Mouse (Mus musculus) spleen, postnatal 0 days (tissue): Measurements from ENCODE around the gene Mysm1. TPM values are rescaled to one million over a fixed set of nuclear protein-coding genes. Genes with fewer than 3 reads are reported as not detected.

ENCODE experiments used
- polyA plus RNA-seq: library from polyadenylated mRNA; unstranded; fragments of >200 nt; fragmentation: Nextera tagmentation; extraction: Ambion mirVana; gene quantifications from 2 replicates; pipeline ENCODE4 v1.2.1, GENCODE M21; 2015

Gene Mysm1
- 14.4 TPM in 2 replicates for polyA plus RNA-seq

GRCm38 (mm10) chr4:94978590-94979499 lies at the start of gene Mysm1:
Gene Mysm1 (minus strand): TSS chr4:94979100.

GRCm38 (mm10) chr4:94928743-94929142 lies 50.2 kb downstream of the Mysm1 start, which contains the start of gene Eqtn:
Gene Eqtn (minus strand): TSS chr4:94928843.

Other genes with a start within 250 kb of the Mysm1 start
- gene Tek, start 239.8 kb downstream of the Mysm1 start, polyA plus RNA-seq, result 9.7 and 13.4 TPM in 2 replicates
- gene Eqtn, start 50.3 kb downstream of the Mysm1 start, polyA plus RNA-seq, result not detected in 2 replicates
- gene Jun, start 73.1 kb upstream of the Mysm1 start, polyA plus RNA-seq, result 12.6 and 14.8 TPM in 2 replicates